Mouse (Mus musculus): ENCODE measurements at regions not wholly inside any gene's neighbourhood (a gene's known extent, or its start where the extent isn't known, plus 50 kb on each side); places are given as distances from the start of the nearest gene placed in this dataset.

- Histone ChIP-seq H3K4me1 (ENCODE audit: control insufficient read depth, insufficient read depth) (no peaks in the 10 kb centered on the region), H3K9ac (replicated peaks; ENCODE audit: low read depth, low read length) (no peak overlapping the region), H3K27me3 (ENCODE audit: control insufficient read depth, insufficient read depth, low read length) (no peaks in the 10 kb centered on the region), H3K27ac (ENCODE audit: low read depth) (no peak overlapping the region), H3K4me3 (ENCODE audit: low read depth, low read length) (no peak overlapping the region), H3K9me3 (replicated peaks; ENCODE audit: control insufficient read depth, low read length) (no peaks in the 10 kb centered on the region), H3K4me2 (ENCODE audit: low read depth, low read length) (no peak overlapping the region), H3K36me3 (replicated peaks; ENCODE audit: control insufficient read depth, insufficient read depth, low read length) (no peaks in the 10 kb centered on the region)
- TF ChIP-seq EP300 (IDR thresholded peaks at IDR 0.05; ENCODE audit: low read depth) (no peak), CTCF (IDR thresholded peaks at IDR 0.05; ENCODE audit: low read depth) (no peak)
- 72% methylated on average over 3 of the region's 3 CpGs for WGBS
- DNase-seq (ENCODE audit: low spot score), result no peak
- ATAC-seq (ENCODE audit: insufficient read depth, low read depth), result no peak
Measured at GRCm38 (mm10) chr10:12096678-12097077, 753.5 kb downstream of the Epm2a start.

GRCm38 (mm10) chr10:12107001-12107418 lies 762.2 kb downstream of the Utrn start:
- TF ChIP-seq EP300 (IDR thresholded peaks at IDR 0.05; ENCODE audit: low read depth) (no peak), CTCF (IDR thresholded peaks at IDR 0.05; ENCODE audit: low read depth) (no peak)
- no peak overlapping the region for H3K9ac ChIP-seq (replicated peaks; ENCODE audit: low read depth, low read length)

GRCm38 (mm10) chr10:12111720-12112119 lies 757.4 kb downstream of the Utrn start:
- Histone ChIP-seq H3K9ac (replicated peaks; ENCODE audit: low read depth, low read length) (no peak overlapping the region), H3K4me2 (ENCODE audit: low read depth, low read length) (no peak overlapping the region), H3K36me3 (replicated peaks; ENCODE audit: control insufficient read depth, insufficient read depth, low read length) (no peaks in the 10 kb centered on the region), H3K27ac (ENCODE audit: low read depth) (no peak overlapping the region), H3K4me1 (ENCODE audit: control insufficient read depth, insufficient read depth) (no peaks in the 10 kb centered on the region), H3K27me3 (ENCODE audit: control insufficient read depth, insufficient read depth, low read length) (no peaks in the 10 kb centered on the region), H3K4me3 (ENCODE audit: low read depth, low read length) (no peak overlapping the region), H3K9me3 (replicated peaks; ENCODE audit: control insufficient read depth, low read length) (no peaks in the 10 kb centered on the region)
- DNase-seq (ENCODE audit: low spot score), result no peak
- TF ChIP-seq EP300 (IDR thresholded peaks at IDR 0.05; ENCODE audit: low read depth) (no peak), CTCF (IDR thresholded peaks at IDR 0.05; ENCODE audit: low read depth) (no peak)
- 85% methylated on average over 1 of the region's 1 CpGs for WGBS
- no peak for ATAC-seq (ENCODE audit: insufficient read depth, low read depth)

More at GRCm38 (mm10) chr10:12107001-12107418, 762.2 kb downstream of the Utrn start:
- no peak overlapping the region for H3K4me2 ChIP-seq (ENCODE audit: low read depth, low read length)
- no peak for DNase-seq (ENCODE audit: low spot score)
- H3K27me3 ChIP-seq (ENCODE audit: control insufficient read depth, insufficient read depth, low read length), result no peaks in the 10 kb centered on the region
- no peak overlapping the region for H3K4me3 ChIP-seq (ENCODE audit: low read depth, low read length)
- no peaks in the 10 kb centered on the region for H3K9me3 ChIP-seq (replicated peaks; ENCODE audit: control insufficient read depth, low read length)
- no peaks in the 10 kb centered on the region for H3K36me3 ChIP-seq (replicated peaks; ENCODE audit: control insufficient read depth, insufficient read depth, low read length)
- ATAC-seq (ENCODE audit: insufficient read depth, low read depth), result no peak
- no peak overlapping the region for H3K27ac ChIP-seq (ENCODE audit: low read depth)
- no peaks in the 10 kb centered on the region for H3K4me1 ChIP-seq (ENCODE audit: control insufficient read depth, insufficient read depth)

GRCm38 (mm10) chr10:12115767-12116166 lies 753.4 kb downstream of the Utrn start:
- no peaks in the 10 kb centered on the region for H3K9me3 ChIP-seq (replicated peaks; ENCODE audit: control insufficient read depth, low read length)
- no peak overlapping the region for H3K4me2 ChIP-seq (ENCODE audit: low read depth, low read length)
- ATAC-seq (ENCODE audit: insufficient read depth, low read depth) (no peak), DNase-seq (ENCODE audit: low spot score) (no peak)
- TF ChIP-seq EP300 (IDR thresholded peaks at IDR 0.05; ENCODE audit: low read depth) (no peak), CTCF (IDR thresholded peaks at IDR 0.05; ENCODE audit: low read depth) (no peak)
- no peaks in the 10 kb centered on the region for H3K36me3 ChIP-seq (replicated peaks; ENCODE audit: control insufficient read depth, insufficient read depth, low read length)
- H3K4me1 ChIP-seq (ENCODE audit: control insufficient read depth, insufficient read depth), result 0 out of 2 replicates have a peak, but pooled peaks cover 3% of the 10 kb centered on the region
- no peak overlapping the region for H3K27ac ChIP-seq (ENCODE audit: low read depth)
- H3K4me3 ChIP-seq (ENCODE audit: low read depth, low read length), result no peak overlapping the region
- WGBS, result 87% methylated on average over 3 of the region's 3 CpGs
- H3K27me3 ChIP-seq (ENCODE audit: control insufficient read depth, insufficient read depth, low read length), result no peaks in the 10 kb centered on the region
- H3K9ac ChIP-seq (replicated peaks; ENCODE audit: low read depth, low read length), result no peak overlapping the region

GRCm38 (mm10) chr10:12116662-12117303 lies 752.4 kb downstream of the Utrn start:
- no peak for TF ChIP-seq EP300 (IDR thresholded peaks at IDR 0.05; ENCODE audit: low read depth)
- no peaks in the 10 kb centered on the region for H3K27me3 ChIP-seq (ENCODE audit: control insufficient read depth, insufficient read depth, low read length)
- no peaks in the 10 kb centered on the region for H3K9me3 ChIP-seq (replicated peaks; ENCODE audit: control insufficient read depth, low read length)
- H3K27ac ChIP-seq (ENCODE audit: low read depth), result no peak overlapping the region
- 0 out of 2 replicates have a peak, but pooled peaks cover 3% of the 10 kb centered on the region for H3K4me1 ChIP-seq (ENCODE audit: control insufficient read depth, insufficient read depth)
- no peak overlapping the region for H3K9ac ChIP-seq (replicated peaks; ENCODE audit: low read depth, low read length)
- WGBS, result 30% methylated on average over 6 of the region's 6 CpGs
- no peak for DNase-seq (ENCODE audit: low spot score)
- no peak overlapping the region for H3K4me2 ChIP-seq (ENCODE audit: low read depth, low read length)
- H3K4me3 ChIP-seq (ENCODE audit: low read depth, low read length), result no peak overlapping the region
- no peaks in the 10 kb centered on the region for H3K36me3 ChIP-seq (replicated peaks; ENCODE audit: control insufficient read depth, insufficient read depth, low read length)
- no peak for ATAC-seq (ENCODE audit: insufficient read depth, low read depth)

- WGBS, result 68% methylated on average over 2 of the region's 2 CpGs
- Histone ChIP-seq H3K4me2 (ENCODE audit: low read depth, low read length) (no peak overlapping the region), H3K9ac (replicated peaks; ENCODE audit: low read depth, low read length) (no peak overlapping the region), H3K4me1 (ENCODE audit: control insufficient read depth, insufficient read depth) (no peaks in the 10 kb centered on the region), H3K27me3 (ENCODE audit: control insufficient read depth, insufficient read depth, low read length) (no peaks in the 10 kb centered on the region), H3K27ac (ENCODE audit: low read depth) (no peak overlapping the region), H3K36me3 (replicated peaks; ENCODE audit: control insufficient read depth, insufficient read depth, low read length) (no peaks in the 10 kb centered on the region), H3K9me3 (replicated peaks; ENCODE audit: control insufficient read depth, low read length) (no peaks in the 10 kb centered on the region), H3K4me3 (ENCODE audit: low read depth, low read length) (no peak overlapping the region)
- no peak for TF ChIP-seq CTCF (IDR thresholded peaks at IDR 0.05; ENCODE audit: low read depth)
- TF ChIP-seq EP300 (IDR thresholded peaks at IDR 0.05; ENCODE audit: low read depth), result no peak
- DNase-seq (ENCODE audit: low spot score) (no peak), ATAC-seq (ENCODE audit: insufficient read depth, low read depth) (no peak)
Measured at GRCm38 (mm10) chr10:12124272-12124671, 744.9 kb downstream of the Utrn start.

All from heart, postnatal 0 days (tissue).